Mouse (Mus musculus) left cerebral cortex, postnatal 14 days (tissue): ENCODE measurements around the gene Slc37a4. TPM values are rescaled to one million over a fixed set of nuclear protein-coding genes. Genes with fewer than 3 reads are reported as not detected.
"Not testable (repeated sequence)": the region's sequence is repeated elsewhere in the genome, so short reads cannot be mapped to it uniquely, and the experiment has no call there.

ENCODE experiments used
- DNase-seq, 2 experiments: peaks; one replicate each; pipeline ENCODE4 v3.0.0; 2021 to 2022; ENCODE audit warnings: low spot score in 2 of 2, mixed read lengths in 1 of 2
- intact Hi-C: fragments of 180-260 bp; cut with DNase I; formaldehyde crosslinking; loops from one replicate; pipeline ENCODE4 v1.15.1; 2025
- long read RNA-seq, 2 experiments: library from polyadenylated mRNA; stranded (forward); transcript quantifications; one replicate each; pipeline ENCODE4 v2.0.0; 2021
- total RNA-seq, 2 experiments: library from RNA; stranded (reverse); gene quantifications; 2 replicates each; pipeline ENCODE4 v1.2.3; 2021

Slc37a4 gene
- 10 to 100 TPM; 35.8 to 45.1 TPM for total RNA-seq
- long read RNA-seq, experiment 1, transcript Slc37a4-202 (9 exons, 1,353 nt) = major isoform, 7 of 54 reads
- long read RNA-seq, experiment 1, partial matches to known transcripts = 1 of 54 reads
- long read RNA-seq, experiment 1, other reads (novel, unspliced or antisense) = 42 of 54 reads
- long read RNA-seq, experiment 2, transcript Slc37a4-202 (9 exons, 1,353 nt) = major isoform, 6 of 36 reads
- long read RNA-seq, experiment 2, partial matches to known transcripts = 5 of 36 reads
- long read RNA-seq, experiment 2, other reads (novel, unspliced or antisense) = 24 of 36 reads

- intact Hi-C loops = loop anchor here (10.0 kb wide), 1 partner anchor 272 kb away; no protein-coding TSS in a partner anchor
These were observed at the start of gene Slc37a4 for GRCm38 (mm10) chr9:44396684-44397411. Gene Slc37a4, plus strand, starts transcription at chr9:44396852.

DNA sequence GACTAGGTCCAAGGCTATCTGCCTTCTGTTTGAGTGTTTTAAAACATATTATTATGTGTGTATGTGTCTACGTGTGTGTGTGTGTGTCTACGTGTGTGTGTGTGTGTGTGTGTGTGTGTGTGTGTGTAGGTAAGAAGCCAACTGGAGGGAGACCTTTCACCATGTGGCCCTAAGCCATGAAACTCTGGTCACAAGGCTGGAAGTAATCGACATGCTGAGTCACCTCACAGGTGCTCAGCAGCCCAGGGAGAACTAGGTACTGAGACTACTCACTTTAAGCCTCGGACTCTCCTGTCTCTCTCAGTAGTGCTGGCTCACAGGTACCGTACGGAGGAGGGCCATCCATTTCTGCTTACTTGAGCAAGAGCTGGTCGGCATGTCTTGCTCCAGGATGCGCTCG is 49.5 kb upstream of the Slc37a4 start:
- DNase-seq = no peak

More at GRCm38 (mm10) chr9:44396684-44397411, at the start of gene Slc37a4:
- DNase-seq = peak; percentile 92 to 94

DNA sequence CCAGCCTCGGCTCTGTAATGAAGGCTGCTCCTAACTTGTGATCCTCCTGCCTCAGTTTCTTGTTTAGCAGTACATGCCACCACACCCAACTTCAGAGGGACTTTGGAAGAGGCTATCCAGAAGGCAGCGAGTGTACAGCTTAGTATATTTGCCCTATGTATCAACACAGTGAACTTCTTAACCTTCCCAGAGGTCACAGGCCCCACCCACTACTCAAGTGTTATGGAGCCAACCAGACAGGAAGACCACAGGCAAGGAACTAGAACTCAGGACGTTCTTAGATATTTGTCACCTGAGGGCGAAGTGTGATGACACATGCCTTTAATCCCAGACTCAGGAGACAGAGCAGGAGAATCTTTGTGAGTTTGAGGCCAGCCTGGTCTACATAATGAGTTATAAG is 49.0 kb upstream of the Slc37a4 start:
- intact Hi-C loops = no loop called here
- DNase-seq = no peak

More for the DNA sequence above, 49.5 kb upstream of the Slc37a4 start:
- intact Hi-C loops = no loop called here

DNA sequence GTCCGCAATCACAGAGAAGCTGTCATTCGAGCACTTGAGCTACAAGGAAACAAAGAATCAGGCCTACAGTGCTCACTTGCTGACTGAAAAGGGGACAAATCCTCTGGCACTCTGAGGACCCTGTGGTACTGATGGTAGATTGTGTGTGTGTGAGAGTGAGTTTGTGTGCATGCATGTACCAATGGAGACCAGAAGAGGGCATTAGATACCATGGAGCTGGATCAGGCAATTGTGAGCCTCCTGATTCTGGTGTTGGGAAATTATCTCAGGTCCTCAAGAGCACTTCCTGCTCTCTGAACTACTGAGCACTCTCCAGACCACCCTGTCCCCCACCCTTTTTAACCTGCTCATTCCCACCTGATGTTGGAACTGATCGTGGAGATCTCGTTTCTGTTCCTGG is 48.1 kb upstream of the Slc37a4 start:
- DNase-seq = no peak
- intact Hi-C loops = no loop called here

- DNase-seq = no peak
- intact Hi-C loops = no loop called here
These were observed 45.3 kb upstream of the Slc37a4 start for GRCm38 (mm10) chr9:44351396-44351795.

- DNase-seq = no peak
- intact Hi-C loops = no loop called here
These were observed 44.3 kb upstream of the Slc37a4 start for GRCm38 (mm10) chr9:44352337-44352736.

GRCm38 (mm10) chr9:44353142-44353541 is 43.5 kb upstream of the Slc37a4 start:
- intact Hi-C loops = no loop called here

GRCm38 (mm10) chr9:44357207-44357606 is 39.4 kb upstream of the Slc37a4 start:
- DNase-seq = no peak
- intact Hi-C loops = no loop called here

More at GRCm38 (mm10) chr9:44353142-44353541, 43.5 kb upstream of the Slc37a4 start:
- no peak for DNase-seq

DNA sequence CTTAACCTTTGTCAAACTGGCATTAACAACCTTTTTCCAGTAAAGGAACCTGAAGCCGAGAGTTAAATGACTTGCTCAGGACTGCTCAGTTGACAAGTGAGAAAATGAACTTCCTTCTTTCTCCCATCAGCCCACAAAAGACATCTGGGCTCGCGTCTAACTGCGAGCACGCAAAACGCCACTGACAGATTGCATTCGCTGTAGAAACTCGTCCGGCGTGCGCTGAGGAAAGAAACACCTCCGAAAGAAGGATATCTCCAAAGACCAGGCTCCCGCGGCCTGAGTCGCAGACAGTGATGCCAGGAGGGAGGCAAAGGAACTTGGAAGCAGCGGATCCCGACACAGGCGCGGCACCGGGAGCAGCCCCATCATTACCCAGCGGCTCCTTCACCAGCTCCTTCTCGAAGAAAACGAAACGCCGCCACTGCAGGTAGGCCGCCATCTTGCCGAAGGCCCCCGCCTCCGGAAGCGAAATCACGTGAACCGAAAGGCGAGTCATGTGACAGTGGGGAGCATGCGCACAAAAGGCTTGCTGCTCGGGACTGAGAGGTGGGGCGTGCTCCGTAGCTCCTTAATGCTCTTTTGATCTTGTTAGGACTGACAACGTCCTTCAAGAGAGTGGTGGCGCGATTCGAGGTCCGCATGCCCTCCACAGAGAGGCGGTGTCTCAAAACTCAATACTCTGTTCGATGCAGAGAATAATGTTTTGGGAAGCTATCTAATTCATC is 35.3 kb upstream of the Slc37a4 start, which contains the start of gene Vps11:
Vps11 (minus strand) TSS at position 481 of the 728 bp plus-strand sequence.
- intact Hi-C loops = no loop called here
- peak; percentile 94 to 96 for DNase-seq

DNA sequence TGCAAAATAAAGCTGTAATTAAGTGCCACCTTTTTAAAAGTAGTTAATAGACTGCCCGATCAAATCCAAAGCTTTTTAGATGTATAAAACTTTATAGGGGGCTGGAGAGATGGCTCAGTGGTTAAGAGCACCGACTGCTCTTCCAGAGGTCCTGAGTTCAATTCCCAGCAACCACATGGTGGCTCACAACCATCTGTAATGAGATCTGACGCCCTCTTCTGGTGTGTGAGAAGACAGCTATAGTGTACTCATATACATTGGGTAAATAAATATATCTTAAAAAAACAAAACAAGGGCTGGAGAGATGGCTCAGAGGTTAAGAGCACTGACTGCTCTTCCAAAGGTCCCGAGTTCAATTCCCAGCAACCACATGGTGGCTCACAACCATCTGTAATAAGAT is 34.7 kb upstream of the Slc37a4 start:
- intact Hi-C loops, DNase-seq: not testable (repeated sequence)

GRCm38 (mm10) chr9:44364480-44364879 is 32.2 kb upstream of the Slc37a4 start:
- DNase-seq = no peak
- intact Hi-C loops = no loop called here

DNA sequence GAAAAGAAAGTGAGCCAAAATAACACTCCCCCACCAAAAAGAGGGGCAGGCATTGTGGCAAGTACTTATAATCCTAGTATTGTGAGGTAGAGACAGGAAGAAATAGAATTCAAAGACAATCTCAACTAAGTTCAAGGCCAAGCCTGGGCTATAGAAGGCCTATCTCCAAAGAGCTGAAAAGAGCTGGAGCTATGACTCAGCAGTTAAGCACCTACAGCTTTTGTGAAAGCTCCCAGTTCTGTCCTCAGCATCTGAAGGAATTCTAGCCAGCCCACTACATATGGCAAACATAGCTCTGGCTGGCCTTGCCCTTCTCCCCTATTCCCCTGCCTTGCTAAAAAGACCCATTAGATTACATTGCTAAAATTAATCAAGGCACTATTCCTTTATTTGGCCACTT is 23.3 kb upstream of the Slc37a4 start:
- intact Hi-C loops = no loop called here

DNA sequence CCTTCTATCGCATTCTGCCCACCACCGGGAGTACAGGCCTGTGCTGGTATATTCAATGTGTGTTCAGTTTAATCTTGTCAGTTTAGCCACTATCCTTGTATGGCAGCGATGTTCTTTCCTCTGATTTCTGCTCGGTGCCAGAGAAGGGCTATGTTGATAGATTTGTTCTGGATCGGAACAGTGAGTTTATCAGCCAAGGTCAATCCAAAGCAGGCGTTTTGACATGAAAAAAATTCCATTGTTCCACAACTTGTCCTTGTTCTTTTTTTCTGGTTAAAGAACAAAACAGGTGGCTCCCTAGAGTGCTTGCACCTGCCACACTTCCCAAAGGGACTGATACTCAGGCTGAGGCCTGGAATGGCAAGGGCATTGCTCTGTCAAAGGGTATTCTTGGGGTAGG is 20.5 kb upstream of the Slc37a4 start:
- intact Hi-C loops = no loop called here
- no peak for DNase-seq

More for the DNA sequence above, 23.3 kb upstream of the Slc37a4 start:
- DNase-seq = no peak

DNA sequence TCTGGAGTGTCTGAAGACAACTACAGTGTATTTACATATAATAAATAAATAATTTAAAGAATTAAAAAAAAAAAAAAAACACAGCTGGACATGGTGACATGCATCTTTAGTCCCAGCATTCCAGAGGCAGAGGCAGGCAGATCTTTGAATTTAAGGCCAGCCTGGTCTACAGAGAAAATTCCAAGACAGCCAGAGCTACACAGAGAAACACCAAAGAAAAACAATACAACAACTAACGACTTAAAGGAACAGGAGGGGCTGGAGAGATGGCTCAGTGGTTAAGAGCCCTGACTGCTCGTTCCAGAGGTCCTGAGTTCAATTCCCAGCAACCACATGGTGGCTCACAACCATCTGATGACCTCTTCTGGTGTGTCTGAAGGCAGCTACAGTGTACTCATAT is 19.3 kb upstream of the Slc37a4 start:
- intact Hi-C loops, DNase-seq: not testable (repeated sequence)

GRCm38 (mm10) chr9:44378153-44378730 is 18.4 kb upstream of the Slc37a4 start:
- DNase-seq = no peak
- intact Hi-C loops = no loop called here

- peak; percentile 99 for DNase-seq
- intact Hi-C loops = no loop called here
These were observed 17.4 kb upstream of the Slc37a4 start, which contains the start of gene Hyou1 for GRCm38 (mm10) chr9:44379054-44379834. Gene Hyou1, plus strand, starts transcription at chr9:44379490.

GRCm38 (mm10) chr9:44379862-44380261 is 16.8 kb upstream of the Slc37a4 start:
- no peak for DNase-seq
- intact Hi-C loops = no loop called here

DNA sequence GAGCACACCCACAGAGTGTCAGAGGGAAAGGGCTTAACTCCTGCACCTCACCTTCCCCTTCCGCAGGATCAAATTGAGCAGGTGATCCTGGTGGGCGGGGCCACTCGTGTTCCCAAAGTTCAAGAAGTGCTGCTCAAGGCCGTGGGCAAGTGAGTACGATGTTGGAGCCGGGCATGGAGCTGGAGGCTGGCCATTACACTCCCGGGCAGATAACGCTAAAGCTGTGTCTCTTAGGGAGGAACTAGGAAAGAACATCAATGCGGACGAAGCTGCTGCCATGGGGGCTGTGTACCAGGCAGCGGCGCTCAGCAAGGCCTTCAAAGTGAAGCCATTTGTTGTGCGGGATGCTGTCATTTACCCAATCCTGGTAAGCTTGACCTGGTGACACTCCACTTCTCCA is 12.1 kb upstream of the Slc37a4 start:
- no peak for DNase-seq
- intact Hi-C loops = no loop called here

DNA sequence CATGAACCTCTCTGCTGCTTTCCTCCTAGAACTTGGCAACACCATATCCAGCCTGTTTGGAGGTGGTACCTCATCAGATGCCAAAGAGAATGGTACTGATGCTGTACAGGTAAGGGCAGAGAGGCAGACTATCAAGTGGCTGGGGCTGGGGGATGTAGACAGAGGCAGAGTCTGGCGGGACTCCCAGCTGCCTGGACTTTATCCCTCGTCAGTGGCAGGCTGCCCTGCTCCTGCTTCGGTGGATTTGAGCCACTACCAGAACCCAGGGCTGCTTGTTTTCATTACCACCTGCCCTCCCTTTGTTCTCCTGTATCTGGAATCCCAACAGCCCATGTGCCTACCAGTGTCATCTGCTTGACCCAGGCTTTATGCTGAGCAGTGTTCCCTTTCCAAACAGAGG is 9.4 kb upstream of the Slc37a4 start:
- intact Hi-C loops = no loop called here

More for the DNA sequence above, 9.4 kb upstream of the Slc37a4 start:
- DNase-seq = no peak
